Mouse (Mus musculus) hindbrain, embryonic 15.5 days (tissue): ENCODE data around the gene Ino80. TPM values are rescaled to one million over a fixed set of nuclear protein-coding genes. Genes with fewer than 3 reads are reported as not detected.

ENCODE experiments used
- ATAC-seq: fragments of 200-750 bp; cut with Nextera tagmentation; 2 replicates; pipeline ENCODE4 v1.8.0; 2017; ENCODE audit warnings: low read depth, moderate number of reproducible peaks, moderate TSS enrichment; ENCODE audit not compliant: low FRiP score
- H3K27ac ChIP-seq: fragments of 300-500 bp; sonication (generic); replicated peaks from 2 replicates; pipeline ENCODE4 v1.5.1; 2015; ENCODE audit warnings: mild to moderate bottlenecking, inconsistent platforms
- H3K27me3 ChIP-seq: fragments of 300-500 bp; sonication (generic); 2 replicates; pipeline ENCODE4 v1.6.1; 2015; ENCODE audit warnings: control low read depth, inconsistent platforms
- H3K36me3 ChIP-seq: fragments of 300-500 bp; sonication (generic); 2 replicates; pipeline ENCODE4 v1.6.1; 2015; ENCODE audit warnings: control low read depth, inconsistent platforms
- H3K4me1 ChIP-seq: fragments of 300-500 bp; sonication (generic); replicated peaks from 2 replicates; pipeline ENCODE4 v1.6.1; 2015; ENCODE audit warnings: control low read depth, inconsistent platforms
- H3K4me2 ChIP-seq: fragments of 300-500 bp; sonication (generic); 2 replicates; pipeline ENCODE4 v1.6.1; 2015; ENCODE audit warnings: moderate library complexity, mild to moderate bottlenecking, inconsistent platforms
- H3K4me3 ChIP-seq: fragments of 300-500 bp; sonication (generic); 2 replicates; pipeline ENCODE4 v1.5.1; 2015; ENCODE audit warnings: mild to moderate bottlenecking, inconsistent platforms
- H3K9ac ChIP-seq: fragments of 300-500 bp; sonication (generic); 2 replicates; pipeline ENCODE4 v1.6.1; 2015; ENCODE audit warnings: inconsistent platforms
- H3K9me3 ChIP-seq: fragments of 300-500 bp; sonication (generic); 2 replicates; pipeline ENCODE4 v1.6.1; 2016; ENCODE audit warnings: control low read depth, inconsistent platforms
- WGBS: fragments of 180-500 bp; shearing (Covaris S2); methylation state at CpG from one replicate; pipeline ENCODE4 v1.1.7; 2015; 5-methylcytosine and 5-hydroxymethylcytosine counted together
- polyA plus RNA-seq: library from polyadenylated mRNA; unstranded; fragments of >200 nt; fragmentation: Nextera tagmentation; extraction: Ambion mirVana; gene quantifications from 2 replicates; pipeline ENCODE4 v1.2.1, GENCODE M21; 2015

The Ino80 gene
- polyA plus RNA-seq, 1 experiment from 2014 or later = 2.9 TPM

DNA sequence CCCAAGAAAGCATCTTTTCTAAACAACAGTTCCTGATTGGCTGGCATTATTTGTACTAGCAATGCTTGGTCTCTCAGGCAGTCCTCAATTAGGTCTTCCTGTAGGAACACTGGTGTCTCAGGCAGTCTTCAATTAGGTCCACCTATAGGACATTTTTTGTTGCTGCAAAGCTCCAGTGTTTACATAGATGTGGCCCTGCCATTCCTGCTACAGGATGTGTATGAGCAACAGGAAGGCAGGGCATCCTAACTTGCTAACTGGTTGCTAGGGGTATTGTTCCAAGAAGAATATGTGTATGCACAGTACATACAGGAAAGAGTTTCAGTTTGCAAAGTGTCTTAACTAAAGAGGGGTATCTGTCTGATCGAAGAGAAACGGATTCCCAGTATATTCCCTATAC, 18.6 kb upstream of the Ino80 start:
- Histone ChIP-seq H3K4me1 (no peaks in the 10 kb centered on the region), H3K36me3 (no peaks in the 10 kb centered on the region), H3K4me3 (no peak overlapping the region), H3K9ac (no peak overlapping the region), H3K27ac (no peak overlapping the region), H3K4me2 (no peak overlapping the region), H3K27me3 (no peaks in the 10 kb centered on the region), H3K9me3 (no peaks in the 10 kb centered on the region)
- no peak for ATAC-seq
- WGBS = 98% methylated on average over 2 of the region's 2 CpGs

DNA sequence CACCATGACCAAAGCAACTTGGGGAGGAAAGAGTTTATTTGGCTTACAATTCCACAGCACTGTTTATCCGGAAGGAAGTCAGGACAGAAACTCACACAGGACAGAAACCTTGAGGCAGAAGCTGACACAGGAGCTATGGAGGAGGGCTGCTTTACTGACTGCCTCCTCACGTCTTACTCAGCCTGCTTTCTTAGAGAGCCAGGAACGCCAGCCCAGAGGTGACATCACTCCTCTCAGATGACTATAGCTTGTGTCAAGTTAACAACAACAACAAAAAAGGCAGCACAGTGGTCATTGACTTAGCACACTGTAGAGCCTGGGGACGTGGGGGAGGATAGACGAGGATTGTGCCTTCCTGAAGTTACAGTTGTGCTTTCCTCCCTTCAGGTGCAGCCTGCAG, 14.5 kb upstream of the Ino80 start:
- Histone ChIP-seq H3K36me3 (no peaks in the 10 kb centered on the region), H3K9me3 (no peaks in the 10 kb centered on the region), H3K27ac (no peak overlapping the region), H3K4me2 (no peak overlapping the region), H3K27me3 (no peaks in the 10 kb centered on the region), H3K4me1 (no peaks in the 10 kb centered on the region), H3K4me3 (no peak overlapping the region), H3K9ac (no peak overlapping the region)
- ATAC-seq = no peak
- WGBS = 55% methylated on average over 5 of the region's 5 CpGs

- H3K9me3 ChIP-seq = no peaks in the 10 kb centered on the region
- no peaks in the 10 kb centered on the region for H3K4me1 ChIP-seq
- WGBS = 4% methylated on average over 4 of the region's 4 CpGs
- H3K36me3 ChIP-seq = no peaks in the 10 kb centered on the region
- no peak overlapping the region for H3K4me2 ChIP-seq
- no peak overlapping the region for H3K9ac ChIP-seq
- no peak overlapping the region for H3K27ac ChIP-seq
- ATAC-seq = no peak
- H3K27me3 ChIP-seq = no peaks in the 10 kb centered on the region
- H3K4me3 ChIP-seq = no peak overlapping the region
Observed at GRCm38 (mm10) chr2:119486488-119486887, 9.0 kb upstream of the Ino80 start.

GRCm38 (mm10) chr2:119482307-119482706, 4.8 kb upstream of the Ino80 start:
- no peaks in the 10 kb centered on the region for H3K27me3 ChIP-seq
- WGBS = 94% methylated on average over 1 of the region's 1 CpGs
- H3K36me3 ChIP-seq = no peaks in the 10 kb centered on the region
- no peak for ATAC-seq
- peaks cover 14% of the 10 kb centered on the region for H3K4me1 ChIP-seq
- H3K9me3 ChIP-seq = no peaks in the 10 kb centered on the region
- no peak overlapping the region for H3K4me2 ChIP-seq
- H3K4me3 ChIP-seq = no peak overlapping the region
- no peak overlapping the region for H3K27ac ChIP-seq
- no peak overlapping the region for H3K9ac ChIP-seq

DNA sequence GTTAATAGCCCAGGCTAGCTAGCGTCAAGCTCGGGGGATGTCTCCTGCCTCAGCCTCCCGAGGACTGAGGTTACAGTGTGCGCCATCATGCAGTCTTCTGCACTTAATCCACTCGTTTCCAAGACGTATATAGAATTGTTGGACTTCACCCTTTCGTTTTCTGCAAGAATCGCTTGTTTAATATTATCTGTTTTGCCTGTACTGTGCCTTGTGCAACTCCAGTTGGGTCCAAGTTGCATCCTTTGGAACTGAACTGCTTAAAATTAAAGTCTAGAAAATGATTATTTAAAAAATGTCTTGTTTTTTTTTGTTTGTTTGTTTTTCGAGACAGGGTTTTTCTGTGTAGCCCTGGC, 886 bp upstream of the Ino80 start:
- H3K4me1 ChIP-seq = peaks cover 35% of the 10 kb centered on the region
- H3K4me3 ChIP-seq = peak overlapping the region; percentile 96
- no peaks in the 10 kb centered on the region for H3K27me3 ChIP-seq
- ATAC-seq = no peak
- H3K9me3 ChIP-seq = no peaks in the 10 kb centered on the region
- peak overlapping the region; percentile 69 for H3K4me2 ChIP-seq
- 13% methylated on average over 9 of the region's 9 CpGs for WGBS
- H3K36me3 ChIP-seq = no peaks in the 10 kb centered on the region
- peak overlapping the region; percentile 98 for H3K9ac ChIP-seq
- peak overlapping the region; percentile 100 for H3K27ac ChIP-seq

- peak overlapping the region; percentile 100 for H3K27ac ChIP-seq
- H3K27me3 ChIP-seq = no peaks in the 10 kb centered on the region
- H3K9ac ChIP-seq = peak overlapping the region; percentile 98
- peak; percentile 72 for ATAC-seq
- H3K4me2 ChIP-seq = peak overlapping the region; percentile 61
- peaks cover 35% of the 10 kb centered on the region for H3K4me1 ChIP-seq
- no peaks in the 10 kb centered on the region for H3K9me3 ChIP-seq
- WGBS = under 1% methylated on average over 42 of the region's 44 CpGs
- peaks cover 2% of the 10 kb centered on the region; the same call in 1 of the 2 replicates for H3K36me3 ChIP-seq
- peak overlapping the region; percentile 96 for H3K4me3 ChIP-seq
Observed at GRCm38 (mm10) chr2:119476621-119477391, 681 bp downstream of the Ino80 start.

DNA sequence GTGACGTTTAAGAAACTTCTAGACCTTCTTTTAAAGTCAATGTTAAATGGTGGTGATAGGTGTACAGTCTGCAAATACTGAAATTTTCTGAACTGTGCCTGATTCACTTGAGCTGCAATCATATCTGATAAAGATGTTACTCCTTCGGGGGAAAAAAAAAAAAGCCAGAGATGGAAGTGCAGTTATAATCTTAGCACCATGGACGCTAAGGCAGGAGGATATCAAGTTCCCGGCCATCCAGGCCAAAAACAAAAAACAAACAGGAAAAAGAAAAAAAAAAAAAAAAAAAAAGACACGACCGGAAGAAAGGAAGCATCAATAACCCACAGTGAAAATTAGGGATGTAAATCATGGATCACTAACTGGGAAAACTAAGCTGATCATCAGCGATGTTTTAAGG, 1.3 kb downstream of the Ino80 start:
- Histone ChIP-seq H3K27ac (peak overlapping the region; percentile 100; the same call in 1 of the 2 replicates), H3K36me3 (peaks cover 2% of the 10 kb centered on the region; the same call in 1 of the 2 replicates), H3K9ac (peak overlapping the region; percentile 98), H3K27me3 (no peaks in the 10 kb centered on the region), H3K4me3 (peak overlapping the region; percentile 96), H3K4me1 (peaks cover 35% of the 10 kb centered on the region), H3K4me2 (peak overlapping the region; percentile 61), H3K9me3 (no peaks in the 10 kb centered on the region)
- ATAC-seq = no peak
- 25% methylated on average over 7 of the region's 7 CpGs for WGBS

DNA sequence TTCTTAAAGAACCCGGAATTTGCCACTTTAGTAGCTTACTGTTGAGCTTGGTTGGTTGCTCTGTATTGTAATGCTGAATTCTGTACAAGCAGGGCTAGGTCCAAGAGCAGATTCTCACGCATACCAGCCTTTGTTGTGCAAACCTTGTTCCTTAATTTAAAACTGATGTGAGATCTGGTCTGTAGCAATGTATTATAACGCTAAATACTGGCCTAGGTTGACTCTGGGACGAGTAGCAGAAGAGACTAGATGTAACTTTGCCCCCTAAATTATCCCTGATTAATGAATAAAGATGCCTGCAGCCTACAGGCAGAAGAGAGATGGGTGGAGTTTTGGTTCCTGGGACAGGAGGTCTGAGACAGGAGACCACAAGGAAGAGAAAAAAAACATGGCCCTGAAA, 13.5 kb downstream of the Ino80 start:
- H3K27me3 ChIP-seq = no peaks in the 10 kb centered on the region
- H3K4me1 ChIP-seq = no peaks in the 10 kb centered on the region
- no peak for ATAC-seq
- H3K4me2 ChIP-seq = no peak overlapping the region
- 0 out of 2 replicates have a peak, but pooled peaks cover 3% of the 10 kb centered on the region for H3K36me3 ChIP-seq
- H3K9me3 ChIP-seq = no peaks in the 10 kb centered on the region
- 53% methylated on average over 4 of the region's 4 CpGs for WGBS
- H3K27ac ChIP-seq = no peak overlapping the region
- no peak overlapping the region for H3K4me3 ChIP-seq
- H3K9ac ChIP-seq = no peak overlapping the region

GRCm38 (mm10) chr2:119463114-119463775, 14.2 kb downstream of the Ino80 start:
- Histone ChIP-seq H3K4me3 (no peak overlapping the region), H3K27ac (no peak overlapping the region), H3K36me3 (0 out of 2 replicates have a peak, but pooled peaks cover 3% of the 10 kb centered on the region), H3K27me3 (no peaks in the 10 kb centered on the region), H3K4me1 (no peaks in the 10 kb centered on the region), H3K9me3 (no peaks in the 10 kb centered on the region), H3K4me2 (no peak overlapping the region), H3K9ac (no peak overlapping the region)
- WGBS = 92% methylated on average over 5 of the region's 5 CpGs
- ATAC-seq = no peak

DNA sequence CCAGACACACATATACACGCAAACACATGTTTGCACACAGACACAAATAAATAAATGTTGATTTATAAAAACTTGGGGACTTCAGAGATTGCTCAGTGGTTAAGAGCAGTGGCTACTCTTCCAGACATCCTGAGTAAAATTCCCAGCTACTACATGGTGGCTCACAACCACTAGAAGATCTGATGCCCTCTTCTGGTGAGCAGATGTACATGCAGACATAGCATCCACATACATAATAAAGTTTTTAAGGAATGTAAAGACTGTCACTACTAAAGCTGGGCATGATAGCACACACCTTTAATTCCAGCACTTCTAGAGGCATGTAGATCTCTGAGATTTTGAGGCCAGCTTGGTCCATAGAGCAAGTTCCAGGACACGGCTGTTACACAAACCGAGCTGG, 16.5 kb downstream of the Ino80 start:
- over 99% methylated on average over 3 of the region's 3 CpGs for WGBS
- Histone ChIP-seq H3K27me3 (no peaks in the 10 kb centered on the region), H3K9ac (no peak overlapping the region), H3K4me3 (no peak overlapping the region), H3K27ac (no peak overlapping the region), H3K4me1 (no peaks in the 10 kb centered on the region), H3K36me3 (peaks cover 9% of the 10 kb centered on the region), H3K9me3 (no peaks in the 10 kb centered on the region), H3K4me2 (no peak overlapping the region)
- no peak for ATAC-seq

GRCm38 (mm10) chr2:119454558-119454957, 22.9 kb downstream of the Ino80 start:
- H3K36me3 ChIP-seq = peaks cover 41% of the 10 kb centered on the region
- no peak overlapping the region for H3K4me3 ChIP-seq
- ATAC-seq = no peak
- no peak overlapping the region for H3K4me2 ChIP-seq
- no peak overlapping the region for H3K9ac ChIP-seq
- H3K4me1 ChIP-seq = no peaks in the 10 kb centered on the region
- 93% methylated on average over 3 of the region's 3 CpGs for WGBS
- no peak overlapping the region for H3K27ac ChIP-seq
- no peaks in the 10 kb centered on the region for H3K27me3 ChIP-seq
- H3K9me3 ChIP-seq = no peaks in the 10 kb centered on the region

GRCm38 (mm10) chr2:119436988-119437387, 40.5 kb downstream of the Ino80 start:
- Histone ChIP-seq H3K27ac (no peak overlapping the region), H3K9ac (no peak overlapping the region), H3K4me3 (no peak overlapping the region), H3K36me3 (peaks cover 46% of the 10 kb centered on the region), H3K27me3 (no peaks in the 10 kb centered on the region), H3K4me2 (no peak overlapping the region), H3K4me1 (no peaks in the 10 kb centered on the region), H3K9me3 (no peaks in the 10 kb centered on the region)
- WGBS = 96% methylated on average over 1 of the region's 1 CpGs
- no peak; the same call in 1 of the 2 replicates for ATAC-seq
